Mouse (Mus musculus) MEL (cell line): ENCODE data around the gene Hrh2.

Experiments
- E2F4 ChIP-seq: IDR thresholded peaks from 2 replicates; pipeline ENCODE4 v1.6.1; 2011; ENCODE audit warnings: low read depth, low read length, improper control_type of control experiment, borderline replicate concordance
- EP300 ChIP-seq, 2 experiments: IDR thresholded peaks; 2 replicates each; pipeline ENCODE4 v1.6.1; 2011; ENCODE audit warnings: improper control_type of control experiment in 2 of 2, low read length in 2 of 2, low read depth in 1 of 2, mild to moderate bottlenecking in 1 of 2
- ETS1 ChIP-seq: IDR thresholded peaks from 2 replicates; pipeline ENCODE4 v1.6.1; 2012; ENCODE audit warnings: low read depth, mild to moderate bottlenecking, inconsistent platforms, low read length, improper control_type of control experiment, moderate library complexity
- GABPA ChIP-seq: IDR thresholded peaks from 2 replicates; pipeline ENCODE4 v1.6.1; 2012; ENCODE audit warnings: low read depth, mild to moderate bottlenecking, inconsistent platforms, low read length, improper control_type of control experiment, moderate library complexity
- HCFC1 ChIP-seq: IDR thresholded peaks from 2 replicates; pipeline ENCODE4 v1.6.1; 2012; ENCODE audit warnings: low read depth, mild to moderate bottlenecking, inconsistent platforms, low read length, improper control_type of control experiment, moderate library complexity
- KAT2A ChIP-seq: conservative IDR thresholded peaks from 2 replicates; pipeline ENCODE4 v1.6.1; 2012; ENCODE audit warnings: low read depth, low read length, improper control_type of control experiment, inconsistent platforms
- MAFK ChIP-seq: IDR thresholded peaks from 2 replicates; pipeline ENCODE4 v1.6.1; 2011; ENCODE audit warnings: low read depth, mild to moderate bottlenecking, low read length, improper control_type of control experiment, borderline replicate concordance
- MAZ ChIP-seq: IDR thresholded peaks from 2 replicates; pipeline ENCODE4 v1.6.1; 2012; ENCODE audit warnings: low read depth, mild to moderate bottlenecking, inconsistent platforms, low read length, improper control_type of control experiment
- POLR2A ChIP-seq, 2 experiments: IDR thresholded peaks; 2 replicates each; pipeline ENCODE4 v1.6.1; 2011 to 2012; ENCODE audit warnings: low read length in 2 of 2, mild to moderate bottlenecking in 2 of 2, control low read depth in 1 of 2, improper control_type of control experiment in 1 of 2, low read depth in 1 of 2, moderate library complexity in 1 of 2; ENCODE audit not compliant: control insufficient read depth in 1 of 2, insufficient read depth in 1 of 2, poor library complexity in 1 of 2
- RCOR1 ChIP-seq: IDR thresholded peaks from 2 replicates; pipeline ENCODE4 v1.6.1; 2012; ENCODE audit warnings: low read depth, mild to moderate bottlenecking, inconsistent platforms, low read length, improper control_type of control experiment
- SIN3A ChIP-seq: IDR thresholded peaks from 2 replicates; pipeline ENCODE4 v1.6.1; 2012; ENCODE audit warnings: low read length, improper control_type of control experiment, inconsistent platforms

- TF ChIP-seq MAFK: no peak
- no peak for TF ChIP-seq E2F4
- no peak for TF ChIP-seq SIN3A
- no peak for TF ChIP-seq EP300 (IDR thresholded peaks at IDR 0.05; ENCODE audit: low read depth in 1 of 2, low read length in 2 of 2)
- no peak for TF ChIP-seq GABPA
- no peak for TF ChIP-seq RCOR1
- no peak for TF ChIP-seq MAZ
- TF ChIP-seq POLR2A (IDR thresholded peaks at IDR 0.05; ENCODE audit: control insufficient read depth in 1 of 2, insufficient read depth in 1 of 2, low read depth in 1 of 2, low read length in 2 of 2, poor library complexity in 1 of 2): no peak
- TF ChIP-seq ETS1: no peak
- TF ChIP-seq HCFC1: no peak
- no peak for TF ChIP-seq KAT2A
Observed at GRCm38 (mm10) chr13:54238585-54239323, 46.8 kb downstream of the Hrh2 start.
